In the genomic region with DNA sequence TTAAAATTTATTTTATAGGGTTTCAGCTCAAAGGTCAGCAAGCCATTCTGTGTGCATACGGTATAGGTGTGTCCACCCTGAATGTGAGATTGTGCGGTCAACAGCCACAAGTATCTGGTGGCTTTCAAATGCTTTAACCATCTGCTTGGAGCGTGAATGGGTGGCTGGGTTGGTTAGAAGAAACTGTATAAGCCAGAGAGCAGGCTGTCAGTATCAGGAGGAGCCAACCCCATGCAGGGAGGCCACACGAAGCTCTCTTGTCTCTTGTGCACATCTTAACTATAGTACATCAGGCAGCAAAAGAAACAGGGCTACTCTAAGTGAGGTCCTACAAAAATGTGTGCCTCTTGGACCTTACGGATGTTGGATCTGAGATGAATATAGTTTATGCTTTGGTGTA, we compare ENCODE assay signal across 28 mouse cellular contexts.
"Had no signal": no experiment of that assay in that cellular context is flagged by ENCODE, and none has a peak within 500 bp of the region (broad histone marks: within the 10 kb centered on the region; RNA-seq: fewer than 3 reads in every experiment).

No protein-coding gene starts in this region.

- DNase-seq: heart, postnatal 10 days; heart, postnatal 14 days; heart, postnatal 36 days; heart, postnatal 4 days; kidney, adult 11 months; kidney, adult 18-20 months; kidney, adult 2 months; kidney, adult 8-10 months; kidney, adult 9 months; kidney, postnatal 10 days; kidney, postnatal 14 days; kidney, postnatal 25 days; kidney, postnatal 36 days; kidney, postnatal 4 days; layer of hippocampus, adult 9-11 months; layer of hippocampus, postnatal 36 days had no signal

- H3K27me3 ChIP-seq: heart, embryonic 15.5 days; hindbrain, embryonic 12.5 days; hindbrain, embryonic 13.5 days; hindbrain, embryonic 15.5 days; intestine, embryonic 15.5 days; kidney, embryonic 15.5 days had no signal

- H3K27ac ChIP-seq: heart, embryonic 15.5 days; hindbrain, embryonic 10.5 days; hindbrain, embryonic 12.5 days; hindbrain, embryonic 13.5 days; hindbrain, embryonic 14.5 days; hindbrain, embryonic 15.5 days; hindbrain, postnatal 0 days; intestine, embryonic 15.5 days; kidney, embryonic 15.5 days; kidney, postnatal 0 days; layer of hippocampus, adult 2 months; left cerebral cortex, adult 2 months had no signal

- H3K4me2 ChIP-seq: heart, embryonic 15.5 days; hindbrain, embryonic 12.5 days; hindbrain, embryonic 13.5 days; hindbrain, embryonic 14.5 days; hindbrain, embryonic 15.5 days; intestine, embryonic 15.5 days; kidney, embryonic 15.5 days had no signal

- H3K9ac ChIP-seq: heart, embryonic 15.5 days; hindbrain, embryonic 12.5 days; hindbrain, embryonic 13.5 days; hindbrain, embryonic 14.5 days; hindbrain, embryonic 15.5 days; intestine, embryonic 15.5 days; kidney, embryonic 15.5 days had no signal

- H3K4me3 ChIP-seq: heart, embryonic 15.5 days; hindbrain, embryonic 10.5 days; hindbrain, embryonic 12.5 days; hindbrain, embryonic 13.5 days; hindbrain, embryonic 15.5 days; intestine, embryonic 15.5 days; kidney, embryonic 15.5 days; layer of hippocampus, adult 2 months; left cerebral cortex, adult 2 months had no signal

- H3K9me3 ChIP-seq: heart, embryonic 15.5 days; hindbrain, embryonic 10.5 days; hindbrain, embryonic 12.5 days; hindbrain, embryonic 13.5 days; hindbrain, embryonic 15.5 days; intestine, embryonic 15.5 days; kidney, embryonic 15.5 days had no signal

- H3K4me1 ChIP-seq: hindbrain, embryonic 15.5 days; intestine, embryonic 15.5 days had no signal
